Mouse (Mus musculus) forebrain, embryonic 16.5 days (tissue): ENCODE data around the gene Msi2. TPM values are rescaled to one million over a fixed set of nuclear protein-coding genes. Genes with fewer than 3 reads are reported as not detected.

Source experiments
- ATAC-seq: fragments of 200-750 bp; cut with Nextera tagmentation; 2 replicates; pipeline ENCODE4 v1.8.0; 2017; ENCODE audit warnings: mild to moderate bottlenecking, moderate library complexity
- H3K27ac ChIP-seq: fragments of 300-500 bp; sonication (generic); 2 replicates; pipeline ENCODE4 v1.5.1; 2014; ENCODE audit warnings: low read length, control low read depth
- H3K27me3 ChIP-seq: fragments of 300-500 bp; sonication (generic); replicated peaks from 2 replicates; pipeline ENCODE4 v1.6.1; 2014; ENCODE audit warnings: low read length; ENCODE audit not compliant: control insufficient read depth, insufficient read depth
- H3K36me3 ChIP-seq: fragments of 300-500 bp; sonication (generic); 2 replicates; pipeline ENCODE4 v1.6.1; 2014; ENCODE audit not compliant: control insufficient read depth, insufficient read depth
- H3K4me1 ChIP-seq: fragments of 300-500 bp; sonication (generic); replicated peaks from 2 replicates; pipeline ENCODE4 v1.6.1; 2014; ENCODE audit warnings: low read length; ENCODE audit not compliant: control insufficient read depth, insufficient read depth
- H3K4me2 ChIP-seq: fragments of 300-500 bp; sonication (generic); 2 replicates; pipeline ENCODE4 v1.6.1; 2014; ENCODE audit warnings: mild to moderate bottlenecking, low read length, control low read depth
- H3K4me3 ChIP-seq: fragments of 300-500 bp; sonication (generic); replicated peaks from 2 replicates; pipeline ENCODE4 v1.5.1; 2014; ENCODE audit warnings: mild to moderate bottlenecking, low read length, control low read depth
- H3K9ac ChIP-seq: fragments of 300-500 bp; sonication (generic); replicated peaks from 2 replicates; pipeline ENCODE4 v1.6.1; 2014; ENCODE audit warnings: low read depth, low read length, control low read depth
- H3K9me3 ChIP-seq: fragments of 300-500 bp; sonication (generic); 2 replicates; pipeline ENCODE4 v1.6.1; 2016; ENCODE audit warnings: low read length; ENCODE audit not compliant: control insufficient read depth
- WGBS: fragments of 180-500 bp; shearing (Covaris S2); extraction: QIAGEN DNeasy Blood & Tissue Kit; methylation state at CpG from one replicate; pipeline ENCODE4 v1.1.7; 2014; 5-methylcytosine and 5-hydroxymethylcytosine counted together
- polyA plus RNA-seq: library from polyadenylated mRNA; unstranded; fragments of >200 nt; fragmentation: Nextera tagmentation; extraction: Ambion mirVana; gene quantifications from 2 replicates; pipeline ENCODE4 v1.2.1, GENCODE M21; 2015

Gene Msi2
- polyA plus RNA-seq, 1 experiment from 2014 or later, result 23.4 TPM

- peak; percentile 29; the same call in 1 of the 2 replicates for ATAC-seq
- Histone ChIP-seq H3K9ac (no peak overlapping the region), H3K9me3 (no peaks in the 10 kb centered on the region), H3K4me1 (peaks cover 33% of the 10 kb centered on the region), H3K36me3 (no peaks in the 10 kb centered on the region), H3K4me2 (no peak overlapping the region), H3K4me3 (no peak overlapping the region), H3K27ac (peak overlapping the region; percentile 56; the same call in 1 of the 2 replicates), H3K27me3 (no peaks in the 10 kb centered on the region)
- WGBS, result 42% methylated on average over 17 of the region's 17 CpGs
Observed at GRCm38 (mm10) chr11:88488941-88489724, 229.2 kb downstream of the Msi2 start.

GRCm38 (mm10) chr11:88488175-88488940, 230.0 kb downstream of the Msi2 start:
- Histone ChIP-seq H3K4me3 (no peak overlapping the region), H3K36me3 (no peaks in the 10 kb centered on the region), H3K27me3 (no peaks in the 10 kb centered on the region), H3K9ac (no peak overlapping the region), H3K9me3 (no peaks in the 10 kb centered on the region), H3K4me2 (no peak overlapping the region), H3K4me1 (peaks cover 34% of the 10 kb centered on the region), H3K27ac (peak overlapping the region; percentile 9; the same call in 1 of the 2 replicates)
- WGBS, result 31% methylated on average over 13 of the region's 13 CpGs
- ATAC-seq, result peak; percentile 29; the same call in 1 of the 2 replicates

GRCm38 (mm10) chr11:88485987-88486386, 232.3 kb downstream of the Msi2 start:
- Histone ChIP-seq H3K4me1 (peaks cover 51% of the 10 kb centered on the region), H3K36me3 (no peaks in the 10 kb centered on the region), H3K27ac (no peak overlapping the region), H3K4me2 (no peak overlapping the region), H3K9me3 (no peaks in the 10 kb centered on the region), H3K27me3 (no peaks in the 10 kb centered on the region), H3K4me3 (no peak overlapping the region), H3K9ac (no peak overlapping the region)
- WGBS, result 87% methylated on average over 1 of the region's 1 CpGs
- no peak for ATAC-seq

GRCm38 (mm10) chr11:88485088-88485487, 233.2 kb downstream of the Msi2 start:
- peaks cover 57% of the 10 kb centered on the region for H3K4me1 ChIP-seq
- no peak overlapping the region for H3K27ac ChIP-seq
- H3K4me2 ChIP-seq, result no peak overlapping the region
- H3K27me3 ChIP-seq, result no peaks in the 10 kb centered on the region
- H3K9me3 ChIP-seq, result no peaks in the 10 kb centered on the region
- H3K36me3 ChIP-seq, result no peaks in the 10 kb centered on the region
- no peak for ATAC-seq
- WGBS, result 36% methylated on average over 4 of the region's 4 CpGs
- no peak overlapping the region for H3K4me3 ChIP-seq
- H3K9ac ChIP-seq, result no peak overlapping the region

GRCm38 (mm10) chr11:88484047-88484446, 234.3 kb downstream of the Msi2 start:
- Histone ChIP-seq H3K27me3 (no peaks in the 10 kb centered on the region), H3K4me1 (peaks cover 52% of the 10 kb centered on the region), H3K4me3 (no peak overlapping the region), H3K36me3 (no peaks in the 10 kb centered on the region), H3K9ac (no peak overlapping the region), H3K4me2 (no peak overlapping the region), H3K27ac (no peak overlapping the region), H3K9me3 (no peaks in the 10 kb centered on the region)
- 92% methylated on average over 3 of the region's 3 CpGs for WGBS
- ATAC-seq, result no peak

GRCm38 (mm10) chr11:88482636-88483035, 235.7 kb downstream of the Msi2 start:
- Histone ChIP-seq H3K9ac (no peak overlapping the region; the same call in 1 of the 2 replicates), H3K4me2 (peak overlapping the region; percentile 4; the same call in 1 of the 2 replicates), H3K36me3 (no peaks in the 10 kb centered on the region), H3K9me3 (no peaks in the 10 kb centered on the region), H3K27me3 (no peaks in the 10 kb centered on the region), H3K4me1 (peaks cover 43% of the 10 kb centered on the region), H3K4me3 (no peak overlapping the region), H3K27ac (peak overlapping the region; percentile 88)
- ATAC-seq, result peak; percentile 26
- WGBS, result 5% methylated on average over 11 of the region's 11 CpGs

- Histone ChIP-seq H3K4me3 (no peak overlapping the region), H3K27ac (peak overlapping the region; percentile 88), H3K27me3 (no peaks in the 10 kb centered on the region), H3K9ac (no peak overlapping the region), H3K9me3 (no peaks in the 10 kb centered on the region), H3K4me2 (peak overlapping the region; percentile 20), H3K4me1 (peaks cover 43% of the 10 kb centered on the region), H3K36me3 (no peaks in the 10 kb centered on the region)
- ATAC-seq, result peak; percentile 39
- WGBS, result 2% methylated on average over 6 of the region's 6 CpGs
Observed at GRCm38 (mm10) chr11:88482236-88482635, 236.1 kb downstream of the Msi2 start.

GRCm38 (mm10) chr11:88481602-88482161, 236.6 kb downstream of the Msi2 start:
- ATAC-seq, result peak; percentile 92
- Histone ChIP-seq H3K27ac (peak overlapping the region; percentile 88), H3K9me3 (no peaks in the 10 kb centered on the region), H3K9ac (no peak overlapping the region), H3K4me3 (no peak overlapping the region), H3K36me3 (no peaks in the 10 kb centered on the region), H3K4me1 (peaks cover 43% of the 10 kb centered on the region), H3K4me2 (peak overlapping the region; percentile 32), H3K27me3 (no peaks in the 10 kb centered on the region)
- WGBS, result 3% methylated on average over 7 of the region's 7 CpGs

- Histone ChIP-seq H3K4me1 (peaks cover 43% of the 10 kb centered on the region), H3K4me2 (peak overlapping the region; percentile 32), H3K9ac (peak overlapping the region; percentile 26; the same call in 1 of the 2 replicates), H3K4me3 (no peak overlapping the region), H3K36me3 (no peaks in the 10 kb centered on the region), H3K9me3 (no peaks in the 10 kb centered on the region), H3K27me3 (no peaks in the 10 kb centered on the region), H3K27ac (peak overlapping the region; percentile 88)
- peak; percentile 22; the same call in 1 of the 2 replicates for ATAC-seq
- WGBS, result 14% methylated on average over 9 of the region's 9 CpGs
Observed at GRCm38 (mm10) chr11:88481092-88481601, 237.2 kb downstream of the Msi2 start.
